Mouse (Mus musculus): ENCODE results near the gene Anapc7.
"Not testable (repeated sequence)": the region's sequence is repeated elsewhere in the genome, so short reads cannot be mapped to it uniquely, and the experiment has no call there.

Gene Anapc7

GRCm38 (mm10) chr5:122451324-122451723 is 29.8 kb downstream of the Anapc7 start:
- DNase-seq (ENCODE audit: extremely low spot score), result no peak

- DNase-seq (ENCODE audit: extremely low spot score), result no peak
Observed at GRCm38 (mm10) chr5:122452194-122452593, 30.7 kb downstream of the Anapc7 start.

GRCm38 (mm10) chr5:122453188-122453587 is 31.7 kb downstream of the Anapc7 start:
- no peak for DNase-seq (ENCODE audit: extremely low spot score)

- no peak for DNase-seq (ENCODE audit: extremely low spot score)
Observed at GRCm38 (mm10) chr5:122454442-122454841, 32.9 kb downstream of the Anapc7 start.

- no peak for DNase-seq (ENCODE audit: extremely low spot score)
Observed at GRCm38 (mm10) chr5:122454883-122455282, 33.4 kb downstream of the Anapc7 start.

GRCm38 (mm10) chr5:122455584-122455983 is 34.1 kb downstream of the Anapc7 start:
- DNase-seq (ENCODE audit: extremely low spot score), result no peak

- not testable (repeated sequence) for DNase-seq (ENCODE audit: extremely low spot score)
Observed at GRCm38 (mm10) chr5:122457054-122457453, 35.6 kb downstream of the Anapc7 start.

GRCm38 (mm10) chr5:122458066-122458465 is 36.6 kb downstream of the Anapc7 start:
- no peak for DNase-seq (ENCODE audit: extremely low spot score)

- DNase-seq (ENCODE audit: extremely low spot score), result no peak
Observed at GRCm38 (mm10) chr5:122459335-122459734, 37.8 kb downstream of the Anapc7 start.

- DNase-seq (ENCODE audit: extremely low spot score), result no peak
Observed at GRCm38 (mm10) chr5:122460656-122461055, 39.2 kb downstream of the Anapc7 start.

- DNase-seq (ENCODE audit: extremely low spot score), result no peak
Observed at GRCm38 (mm10) chr5:122461431-122461830, 39.9 kb downstream of the Anapc7 start.

- no peak for DNase-seq (ENCODE audit: extremely low spot score)
Observed at GRCm38 (mm10) chr5:122471658-122472057, 50.2 kb downstream of the Anapc7 start.

- no peak for DNase-seq (ENCODE audit: extremely low spot score)
Observed at GRCm38 (mm10) chr5:122474643-122475363, 53.3 kb downstream of the Anapc7 start.

GRCm38 (mm10) chr5:122476078-122476477 is 54.6 kb downstream of the Anapc7 start:
- DNase-seq (ENCODE audit: extremely low spot score), result no peak

- no peak for DNase-seq (ENCODE audit: extremely low spot score)
Observed at GRCm38 (mm10) chr5:122477492-122477891, 56.0 kb downstream of the Anapc7 start.

- no peak for DNase-seq (ENCODE audit: extremely low spot score)
Observed at GRCm38 (mm10) chr5:122479131-122479530, 57.6 kb downstream of the Anapc7 start.

- no peak for DNase-seq (ENCODE audit: extremely low spot score)
Observed at GRCm38 (mm10) chr5:122481844-122482243, 60.4 kb downstream of the Anapc7 start.

- DNase-seq (ENCODE audit: extremely low spot score), result no peak
Observed at GRCm38 (mm10) chr5:122482733-122483391, 61.4 kb downstream of the Anapc7 start.

GRCm38 (mm10) chr5:122486243-122486642 is 64.8 kb downstream of the Anapc7 start:
- not testable (repeated sequence) for DNase-seq (ENCODE audit: extremely low spot score)

- DNase-seq (ENCODE audit: extremely low spot score), result no peak
Observed at GRCm38 (mm10) chr5:122487825-122488224, 66.3 kb downstream of the Anapc7 start.

GRCm38 (mm10) chr5:122490148-122490547 is 68.7 kb downstream of the Anapc7 start:
- no peak for DNase-seq (ENCODE audit: extremely low spot score)

GRCm38 (mm10) chr5:122491385-122491784 is 69.9 kb downstream of the Anapc7 start:
- DNase-seq (ENCODE audit: extremely low spot score), result no peak

GRCm38 (mm10) chr5:122493035-122493434 is 71.5 kb downstream of the Anapc7 start:
- DNase-seq (ENCODE audit: extremely low spot score), result no peak
